22 mouse cellular contexts compared by ENCODE assay signal in the genomic region with DNA sequence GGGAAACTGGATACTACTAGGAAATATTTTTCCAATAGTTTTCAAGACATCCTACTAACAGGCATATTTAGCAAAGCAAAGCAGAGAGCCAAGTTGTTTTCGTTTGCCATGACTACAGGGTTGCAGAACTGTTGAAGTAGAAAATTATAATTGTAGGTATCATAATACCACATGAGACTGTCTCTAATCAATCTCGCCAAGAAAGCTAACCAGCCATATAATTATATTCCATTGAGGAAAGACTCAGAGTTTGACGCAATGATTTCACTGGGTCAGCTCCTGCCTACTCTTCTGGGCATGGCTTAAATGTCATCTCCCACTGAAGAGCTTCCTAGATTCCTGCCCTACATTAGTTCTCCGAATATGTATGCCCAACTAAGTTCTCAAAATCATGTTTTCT. TPM values are rescaled to one million over a fixed set of nuclear protein-coding genes. Genes with fewer than 3 reads are reported as not detected.
DNase-seq lines count a peak whose midpoint lies in the region; ATAC-seq and TF ChIP-seq lines count a peak whose summit lies in the region.
"Had no signal": no experiment of that assay in that cellular context is flagged by ENCODE, and none has a peak within 500 bp of the region (broad histone marks: within the 10 kb centered on the region; RNA-seq: fewer than 3 reads in every experiment).

No protein-coding gene starts in this region.

- POLR2A ChIA-PET in Patski (lab: Charles Lee): interaction anchor here (0.7 kb wide), 2 partner anchors 11 to 1915 kb away, joined by 3 read pairs; no protein-coding TSS in a partner anchor

- ATAC-seq in Patski: peak; percentile 58
- ATAC-seq in lung, postnatal 0 days: no peak
- ATAC-seq: CD4-positive, CD25-positive, alpha-beta regulatory T cell, adult 4 months; forebrain, embryonic 14.5 days; forebrain, postnatal 0 days; intestine, postnatal 0 days had no signal

- H3K4me3 ChIP-seq in lung, postnatal 0 days (ENCODE audit: low read depth, low read length): no peak overlapping the region
- H3K4me3 ChIP-seq: embryonic facial prominence, embryonic 12.5 days; gastrocnemius, adult 2 months; hindbrain, embryonic 12.5 days; hindbrain, embryonic 15.5 days had no signal

- DNase-seq in Muller cell, postnatal 12 days (ENCODE audit: inconsistent ontology term): peak; percentile 62
- DNase-seq in Patski (ENCODE audit: low read depth, low spot score): peak; percentile 60
- DNase-seq in brain, embryonic 14.5 days (ENCODE audit: low read depth): peak; percentile 25
- no peak for DNase-seq in lung, postnatal 0 days (ENCODE audit: low spot score)
- DNase-seq in embryo, embryonic 11 days: no peak
- no peak for DNase-seq in kidney, postnatal 4 days
- DNase-seq: adrenal gland, adult 2 months; adrenal gland, postnatal 14 days; cerebellum, adult 11 months; cerebellum, adult 2 months; cerebellum, adult 9-11 months; cerebellum, postnatal 25 days; forebrain, postnatal 0 days; gastrocnemius, adult 2 months; gastrocnemius, postnatal 14 days had no signal

- no peak for TF ChIP-seq EP300 in lung, postnatal 0 days (IDR thresholded peaks at IDR 0.05)

- TF ChIP-seq POLR2A in brain, embryonic 14.5 days (IDR thresholded peaks at IDR 0.05; ENCODE audit: borderline replicate concordance, extremely low read depth, insufficient read depth, insufficient read length, poor library complexity, severe bottlenecking): no peak

- TF ChIP-seq CTCF in Patski (IDR thresholded peaks at IDR 0.05): no peak
- TF ChIP-seq CTCF in brain, embryonic 14.5 days (IDR thresholded peaks at IDR 0.05; ENCODE audit: borderline replicate concordance, extremely low read depth, insufficient read depth, insufficient read length): no peak
- no peak for TF ChIP-seq CTCF in lung, postnatal 0 days (IDR thresholded peaks at IDR 0.05)

- H3K9me3 ChIP-seq in lung, postnatal 0 days (ENCODE audit: low read length): no peaks in the 10 kb centered on the region
- H3K9me3 ChIP-seq: embryonic facial prominence, embryonic 12.5 days; hindbrain, embryonic 12.5 days; hindbrain, embryonic 15.5 days had no signal

- no peaks in the 10 kb centered on the region for H3K36me3 ChIP-seq in lung, postnatal 0 days (ENCODE audit: insufficient read depth, low read length)
- H3K36me3 ChIP-seq: embryonic facial prominence, embryonic 12.5 days; hindbrain, embryonic 12.5 days; hindbrain, embryonic 15.5 days had no signal

- H3K9ac ChIP-seq in lung, postnatal 0 days (replicated peaks; ENCODE audit: low read depth): no peak overlapping the region
- H3K9ac ChIP-seq: embryonic facial prominence, embryonic 12.5 days; forebrain, postnatal 0 days; hindbrain, embryonic 12.5 days; hindbrain, embryonic 15.5 days had no signal

- WGBS in lung, postnatal 0 days: 76% methylated on average over 4 of the region's 4 CpGs

- H3K4me1 ChIP-seq in lung, postnatal 0 days (ENCODE audit: insufficient read depth, low read depth, low read length): no peaks in the 10 kb centered on the region
- H3K4me1 ChIP-seq: embryonic facial prominence, embryonic 12.5 days; hindbrain, embryonic 12.5 days; hindbrain, embryonic 15.5 days had no signal

- CTCF ChIA-PET in Patski (lab: Charles Lee): interaction anchor here (1.2 to 2.7 kb wide), 4 partner anchors 8 to 51 kb away, joined by 4 to 7 read pairs (median 5); no protein-coding TSS in a partner anchor

- no peak overlapping the region for H3K27ac ChIP-seq in lung, postnatal 0 days (ENCODE audit: low read length)
- H3K27ac ChIP-seq: embryonic facial prominence, embryonic 12.5 days; gastrocnemius, adult 2 months; hindbrain, embryonic 12.5 days; hindbrain, embryonic 15.5 days had no signal

- no peaks in the 10 kb centered on the region for H3K27me3 ChIP-seq in Patski
- H3K27me3 ChIP-seq in lung, postnatal 0 days (replicated peaks; ENCODE audit: insufficient read depth, low read length): no peaks in the 10 kb centered on the region
- H3K27me3 ChIP-seq: embryonic facial prominence, embryonic 12.5 days; hindbrain, embryonic 12.5 days; hindbrain, embryonic 15.5 days had no signal

- in situ Hi-C loops in Patski (cut with MboI; ENCODE audit: low pct_unique_long_range_greater_than_20kb): no loop called here

- no peak overlapping the region for H3K4me2 ChIP-seq in lung, postnatal 0 days (replicated peaks; ENCODE audit: low read depth, low read length)
- H3K4me2 ChIP-seq: embryonic facial prominence, embryonic 12.5 days; heart, embryonic 11.5 days; hindbrain, embryonic 12.5 days; hindbrain, embryonic 15.5 days had no signal

RNA-seq across cellular contexts. Expression of a gene that starts 45.7 kb away (rescaled TPM):
- polyA plus RNA-seq in Patski (2021): 7.2 TPM
- polyA plus RNA-seq in brain, embryonic 14.5 days (2012; rRNA removed): 0.49 and 0.74 TPM in 2 replicates
- polyA plus RNA-seq in lung, postnatal 0 days (2015; fragmentation: Nextera tagmentation; extraction: Ambion mirVana): 4.5 and 6.2 TPM in 2 replicates
- polyA plus RNA-seq: CD4-positive, CD25-positive, alpha-beta regulatory T cell, adult 4 months had no signal

Comparison
In these comparisons a context has a peak if more than half of its experiments do, and no peak if none do; other contexts are left out.
1. DNase-seq: peak in Muller cell, postnatal 12 days (single experiment), Patski (single experiment) and brain, embryonic 14.5 days (single experiment); none in lung, postnatal 0 days (single experiment), embryo, embryonic 11 days (single experiment) and kidney, postnatal 4 days (0 of 2).